Mouse (Mus musculus) lung, embryonic 14.5 days (tissue): Measurements from ENCODE around the gene Dusp1. TPM values are rescaled to one million over a fixed set of nuclear protein-coding genes. Genes with fewer than 3 reads are reported as not detected.

Experiments used
- ATAC-seq: fragments of 200-750 bp; cut with Nextera tagmentation; 2 replicates; pipeline ENCODE4 v1.8.0; 2017; ENCODE audit warnings: mild to moderate bottlenecking, moderate TSS enrichment, moderate library complexity; ENCODE audit not compliant: insufficient read depth
- DNase-seq: peaks from one replicate; pipeline ENCODE4 v3.0.0-alpha.2; 2015
- H3K27ac ChIP-seq: fragments of 300-500 bp; sonication (generic); 2 replicates; pipeline ENCODE4 v1.5.1; 2014; ENCODE audit warnings: low read depth, mild to moderate bottlenecking, moderate library complexity
- H3K27me3 ChIP-seq: fragments of 300-500 bp; sonication (generic); 2 replicates; pipeline ENCODE4 v1.6.1; 2014; ENCODE audit warnings: low read length, control low read depth; ENCODE audit not compliant: insufficient read depth
- H3K36me3 ChIP-seq: fragments of 300-500 bp; sonication (generic); 2 replicates; pipeline ENCODE4 v1.6.1; 2014; ENCODE audit warnings: control low read depth; ENCODE audit not compliant: insufficient read depth
- H3K4me1 ChIP-seq: fragments of 300-500 bp; sonication (generic); 2 replicates; pipeline ENCODE4 v1.6.1; 2014; ENCODE audit warnings: antibody characterized with exemption, control low read depth; ENCODE audit not compliant: insufficient read depth
- H3K4me2 ChIP-seq: fragments of 300-500 bp; sonication (generic); 2 replicates; pipeline ENCODE4 v1.6.1; 2014; ENCODE audit warnings: mild to moderate bottlenecking
- H3K4me3 ChIP-seq: fragments of 300-500 bp; sonication (generic); 2 replicates; pipeline ENCODE4 v1.5.1; 2014; ENCODE audit warnings: low read depth, low read length
- H3K9ac ChIP-seq: fragments of 300-500 bp; sonication (generic); 2 replicates; pipeline ENCODE4 v1.6.1; 2014
- H3K9me3 ChIP-seq: fragments of 300-500 bp; sonication (generic); 2 replicates; pipeline ENCODE4 v1.6.1; 2016; ENCODE audit warnings: low read depth, low read length, control low read depth
- CTCF ChIP-seq: IDR thresholded peaks from 2 replicates; pipeline ENCODE4 v1.5.1; 2016; ENCODE audit warnings: antibody characterized with exemption, low read depth
- WGBS: fragments of 180-500 bp; shearing (Covaris S2); extraction: QIAGEN DNeasy Blood & Tissue Kit; methylation state at CpG from one replicate; pipeline ENCODE4 v1.1.7; 2014; 5-methylcytosine and 5-hydroxymethylcytosine counted together
- polyA plus RNA-seq: library from polyadenylated mRNA; unstranded; fragments of >200 nt; fragmentation: Nextera tagmentation; extraction: Ambion mirVana; gene quantifications from 2 replicates; pipeline ENCODE4 v1.2.1, GENCODE M21; 2014

Dusp1 gene
- polyA plus RNA-seq, 1 experiment from 2014 or later: 24.5 TPM

DNA sequence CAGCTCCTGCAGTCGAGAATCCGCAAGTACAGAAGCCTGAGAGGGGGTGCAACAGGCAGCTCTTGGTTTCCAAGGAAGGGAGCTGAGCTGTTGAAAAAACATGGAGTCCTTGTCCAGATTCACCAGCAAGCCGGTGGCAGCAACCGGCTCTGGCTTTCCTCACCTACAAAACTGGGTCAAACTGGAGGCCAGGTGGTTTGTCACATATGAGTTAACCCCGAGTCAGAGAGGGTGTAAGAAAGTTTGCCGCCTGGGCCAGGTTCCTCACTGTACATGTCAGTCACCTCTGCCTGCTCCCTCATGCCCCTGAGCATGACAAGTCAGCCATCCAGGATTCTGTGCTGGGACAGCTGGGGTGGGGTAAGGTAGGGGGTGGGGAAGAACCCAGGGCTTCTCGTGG, 16.2 kb upstream of the Dusp1 start:
- no peak for DNase-seq
- Histone ChIP-seq H3K4me1 (no peaks in the 10 kb centered on the region; the same call in 1 of the 2 replicates), H3K4me3 (no peak overlapping the region), H3K36me3 (peaks cover 32% of the 10 kb centered on the region; the same call in 1 of the 2 replicates), H3K9ac (no peak overlapping the region), H3K4me2 (no peak overlapping the region), H3K27me3 (no peaks in the 10 kb centered on the region), H3K27ac (no peak overlapping the region), H3K9me3 (no peaks in the 10 kb centered on the region)
- ATAC-seq: no peak
- 79% methylated on average over 7 of the region's 7 CpGs for WGBS
- TF ChIP-seq CTCF: no peak

DNA sequence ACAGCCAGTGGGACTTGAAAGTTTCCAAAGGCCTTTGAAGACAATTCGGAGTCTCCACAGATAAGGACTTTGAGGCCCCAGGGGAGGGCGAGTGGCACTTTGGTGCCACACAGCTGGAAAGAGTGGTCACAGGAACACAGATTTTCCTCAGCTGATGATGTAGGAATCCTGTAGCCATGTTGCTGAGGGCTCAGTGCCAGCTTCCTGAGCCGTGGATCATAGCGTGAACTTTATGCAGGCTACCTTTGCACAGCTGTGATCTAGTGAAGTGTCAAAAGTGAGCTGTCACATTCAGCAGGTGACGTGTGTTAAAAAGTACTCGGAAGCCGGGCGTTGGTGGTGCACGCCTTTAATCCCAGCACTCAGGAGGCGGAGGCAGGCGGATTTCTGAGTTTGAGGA, 15.4 kb upstream of the Dusp1 start:
- H3K4me1 ChIP-seq: no peaks in the 10 kb centered on the region; the same call in 1 of the 2 replicates
- TF ChIP-seq CTCF: no peak
- H3K4me3 ChIP-seq: no peak overlapping the region
- H3K9me3 ChIP-seq: no peaks in the 10 kb centered on the region
- 63% methylated on average over 11 of the region's 11 CpGs for WGBS
- H3K9ac ChIP-seq: no peak overlapping the region
- H3K4me2 ChIP-seq: no peak overlapping the region
- ATAC-seq: no peak
- H3K36me3 ChIP-seq: peaks cover 34% of the 10 kb centered on the region; the same call in 1 of the 2 replicates
- no peaks in the 10 kb centered on the region for H3K27me3 ChIP-seq
- DNase-seq: no peak
- H3K27ac ChIP-seq: 0 out of 2 replicates have a peak overlapping the region, but pooled peaks have one; percentile 12

DNA sequence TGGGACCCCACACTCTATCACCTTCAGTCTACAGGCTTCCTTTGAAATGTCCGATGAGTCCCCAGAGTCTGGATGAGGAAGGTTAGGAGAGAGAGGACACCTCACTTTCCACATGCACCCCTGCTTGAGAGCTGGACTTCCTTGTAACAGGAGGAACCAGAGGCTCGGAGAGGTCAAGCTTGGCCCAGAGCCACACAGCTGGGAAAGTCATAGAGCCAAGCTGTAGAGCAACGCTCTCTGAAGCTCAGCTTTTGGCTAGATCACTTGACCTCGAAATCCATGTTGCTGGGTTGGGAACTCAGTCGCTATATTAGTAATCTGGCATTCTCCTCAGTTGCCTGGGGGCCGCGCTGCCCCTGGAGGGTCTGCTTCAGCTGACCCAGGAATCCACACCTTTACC, 14.9 kb upstream of the Dusp1 start:
- Histone ChIP-seq H3K36me3 (peaks cover 34% of the 10 kb centered on the region; the same call in 1 of the 2 replicates), H3K4me1 (no peaks in the 10 kb centered on the region; the same call in 1 of the 2 replicates), H3K4me3 (no peak overlapping the region), H3K27me3 (no peaks in the 10 kb centered on the region), H3K27ac (no peak overlapping the region), H3K9me3 (no peaks in the 10 kb centered on the region), H3K4me2 (no peak overlapping the region), H3K9ac (no peak overlapping the region)
- ATAC-seq (no peak), DNase-seq (peak; percentile 67)
- WGBS: 67% methylated on average over 7 of the region's 7 CpGs
- TF ChIP-seq CTCF: no peak

DNA sequence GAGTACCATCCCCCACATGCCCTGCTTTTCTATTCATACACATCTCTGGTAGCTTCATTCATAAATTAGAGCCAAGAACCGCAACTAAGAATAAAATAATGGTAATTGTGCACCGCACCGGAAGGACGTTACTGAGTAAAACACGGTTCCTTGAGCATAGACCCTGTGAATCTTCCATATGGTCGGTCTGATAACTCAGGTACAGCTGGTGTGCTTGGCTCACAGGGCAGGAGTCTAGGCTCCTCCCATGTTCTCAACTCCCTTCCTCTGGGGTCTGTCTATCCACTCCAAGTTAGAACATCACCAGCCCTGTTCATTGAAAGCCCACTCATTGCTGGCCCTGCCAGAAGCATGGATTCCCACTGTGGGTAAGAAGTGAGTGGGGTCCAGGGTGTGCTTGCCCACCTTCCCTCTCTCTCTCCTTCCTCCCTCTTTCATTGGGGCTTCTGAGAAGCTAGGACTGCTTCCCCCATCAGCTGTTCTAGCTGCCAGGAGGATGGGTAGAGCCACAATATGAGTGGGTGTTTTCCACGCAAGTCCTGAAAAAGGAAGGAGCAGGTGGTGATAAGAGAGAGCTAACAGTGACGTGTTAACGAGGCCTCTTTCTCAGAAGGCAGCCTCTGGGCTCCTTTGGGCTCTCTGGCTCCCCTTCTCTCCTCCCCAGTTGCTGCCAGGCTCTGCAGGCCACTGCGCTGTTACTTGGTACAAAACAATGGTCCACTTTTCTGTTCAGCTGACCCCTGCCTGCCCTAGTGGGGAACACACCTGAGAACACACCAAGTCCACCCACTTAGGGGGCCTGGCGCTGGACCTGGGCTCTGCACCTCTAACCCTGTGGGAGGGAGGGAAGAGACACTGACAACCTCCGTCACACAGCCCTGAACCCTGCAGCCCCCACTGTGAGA, 14.1 kb upstream of the Dusp1 start:
- H3K36me3 ChIP-seq: peaks cover 31% of the 10 kb centered on the region; the same call in 1 of the 2 replicates
- H3K4me3 ChIP-seq: no peak overlapping the region
- ATAC-seq (no peak), DNase-seq (no peak)
- no peak overlapping the region for H3K9ac ChIP-seq
- no peaks in the 10 kb centered on the region for H3K27me3 ChIP-seq
- H3K4me1 ChIP-seq: no peaks in the 10 kb centered on the region; the same call in 1 of the 2 replicates
- no peaks in the 10 kb centered on the region for H3K9me3 ChIP-seq
- no peak for TF ChIP-seq CTCF
- 80% methylated on average over 12 of the region's 12 CpGs for WGBS
- no peak overlapping the region for H3K27ac ChIP-seq
- no peak overlapping the region for H3K4me2 ChIP-seq

DNA sequence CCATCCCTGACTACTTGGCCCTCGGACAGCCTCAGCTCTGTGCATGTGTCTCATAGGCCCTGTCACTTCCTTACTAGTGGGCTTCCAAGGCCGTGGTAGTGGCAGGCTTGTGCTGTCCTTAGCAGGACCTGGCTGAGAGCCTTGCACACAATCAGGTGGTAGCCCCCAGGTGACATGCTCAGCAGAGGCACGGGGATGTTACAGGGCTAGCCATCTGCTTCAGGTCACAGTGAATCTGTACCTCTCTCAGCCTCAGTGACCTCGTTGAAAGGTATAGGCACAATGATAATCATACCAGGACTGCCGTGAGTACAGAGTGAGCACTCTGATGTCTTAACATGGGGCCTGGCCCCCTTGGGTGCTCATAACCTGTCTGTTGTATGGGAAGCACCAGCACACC, 12.8 kb upstream of the Dusp1 start:
- no peak overlapping the region for H3K4me2 ChIP-seq
- H3K27ac ChIP-seq: no peak overlapping the region
- H3K36me3 ChIP-seq: peaks cover 36% of the 10 kb centered on the region
- no peak overlapping the region for H3K4me3 ChIP-seq
- no peak for TF ChIP-seq CTCF
- ATAC-seq (no peak), DNase-seq (no peak)
- H3K4me1 ChIP-seq: no peaks in the 10 kb centered on the region; the same call in 1 of the 2 replicates
- no peaks in the 10 kb centered on the region for H3K9me3 ChIP-seq
- no peak overlapping the region for H3K9ac ChIP-seq
- WGBS: 83% methylated on average over 5 of the region's 5 CpGs
- H3K27me3 ChIP-seq: no peaks in the 10 kb centered on the region

DNA sequence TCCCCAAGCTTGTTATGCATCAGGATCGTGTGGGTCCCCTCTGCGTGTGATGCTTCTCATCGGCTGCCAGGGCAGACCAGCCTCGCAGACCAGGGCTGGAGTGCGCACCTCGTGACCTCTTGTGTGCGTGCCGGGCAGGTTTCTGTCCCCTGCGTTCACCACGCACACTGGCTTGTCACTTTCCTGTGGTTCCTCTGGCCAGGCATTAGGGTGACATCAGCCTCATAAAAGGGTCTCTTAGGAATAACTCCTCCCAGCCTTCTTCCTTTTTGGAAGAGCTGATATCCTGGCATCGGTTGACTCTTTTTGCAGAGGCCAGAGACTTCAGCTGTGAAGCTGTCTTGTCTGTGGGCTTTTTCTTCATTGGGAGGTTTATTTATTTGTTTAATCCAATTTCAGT, 12.2 kb upstream of the Dusp1 start:
- DNase-seq (no peak), ATAC-seq (no peak)
- Histone ChIP-seq H3K9ac (no peak overlapping the region), H3K27me3 (no peaks in the 10 kb centered on the region), H3K4me1 (no peaks in the 10 kb centered on the region; the same call in 1 of the 2 replicates), H3K9me3 (no peaks in the 10 kb centered on the region), H3K36me3 (peaks cover 42% of the 10 kb centered on the region), H3K4me3 (no peak overlapping the region), H3K4me2 (no peak overlapping the region), H3K27ac (no peak overlapping the region)
- TF ChIP-seq CTCF: no peak
- WGBS: 80% methylated on average over 11 of the region's 11 CpGs

DNA sequence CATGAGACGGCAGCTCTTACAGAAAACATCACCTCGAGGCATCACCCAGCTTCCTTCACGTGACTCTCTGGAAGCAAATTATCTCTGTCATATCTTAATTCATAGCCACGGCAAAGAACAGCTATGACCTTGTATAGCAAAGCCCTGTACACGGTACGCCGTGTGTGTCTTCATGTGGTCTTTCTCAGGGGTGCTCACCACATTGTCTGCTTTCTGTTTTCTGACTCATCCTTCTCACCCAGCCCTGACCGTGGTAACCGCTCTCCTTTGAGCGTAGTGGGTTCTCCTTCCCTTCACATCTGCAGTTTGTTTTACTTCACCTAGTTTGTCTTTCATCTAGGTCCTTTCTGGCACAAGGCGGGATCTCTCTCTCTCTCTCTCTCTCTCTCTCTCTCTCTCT, 10.3 kb upstream of the Dusp1 start:
- Histone ChIP-seq H3K27ac (no peak overlapping the region), H3K9me3 (no peaks in the 10 kb centered on the region), H3K36me3 (peaks cover 41% of the 10 kb centered on the region), H3K4me1 (no peaks in the 10 kb centered on the region; the same call in 1 of the 2 replicates), H3K4me3 (no peak overlapping the region), H3K4me2 (no peak overlapping the region), H3K27me3 (no peaks in the 10 kb centered on the region), H3K9ac (no peak overlapping the region)
- TF ChIP-seq CTCF: no peak
- DNase-seq: no peak
- WGBS: 89% methylated on average over 11 of the region's 11 CpGs
- no peak for ATAC-seq
